Mouse (Mus musculus): ENCODE data around the gene Haus6.
A peak's percentile ranks its signal among the peaks of the same experiment; 100 is the strongest.
"Not testable (repeated sequence)": the region's sequence is repeated elsewhere in the genome, so short reads cannot be mapped to it uniquely, and the experiment has no call there.

Gene Haus6

DNA sequence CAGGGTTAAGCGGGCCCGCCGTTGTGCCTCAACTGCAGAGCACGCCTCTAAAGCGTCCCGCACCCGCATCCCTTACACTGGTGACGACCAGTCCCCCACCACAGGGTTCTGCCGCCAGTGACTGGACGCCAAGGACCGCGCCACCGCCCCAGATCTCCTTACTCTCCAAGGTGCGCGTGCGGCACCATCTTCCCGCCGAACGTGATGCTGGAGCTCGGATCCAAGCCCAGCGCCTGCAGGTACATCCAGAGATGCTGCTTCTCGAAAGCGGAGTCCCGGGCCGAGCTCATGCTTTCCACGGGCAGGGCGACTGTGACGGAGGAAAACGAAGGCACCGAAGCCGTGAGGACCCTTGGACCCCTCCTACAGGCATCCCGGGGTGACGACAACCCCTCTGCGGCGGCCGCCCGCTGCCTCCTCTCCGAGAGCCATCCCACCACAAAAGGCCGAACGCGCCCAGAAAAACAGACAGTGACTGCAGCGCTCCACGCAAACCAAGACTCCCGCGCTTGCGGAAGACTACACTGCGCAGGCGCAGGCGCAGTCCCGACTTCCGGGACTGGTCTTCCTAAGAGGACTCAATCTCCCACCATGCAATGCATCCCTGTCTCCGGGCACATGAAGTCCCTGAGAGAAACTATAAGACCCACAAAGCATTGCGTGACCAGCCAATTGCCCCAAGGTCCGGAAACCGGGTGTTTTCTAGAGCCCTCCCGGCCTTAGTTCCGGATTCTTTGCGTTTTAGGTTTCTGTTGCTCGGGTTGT is at the start of gene Haus6:
Gene Haus6, minus strand, starts transcription at position 532 of the 765 bp plus-strand sequence.
- peak; percentile 94 to 96 for DNase-seq (ENCODE audit: low spot score in 2 of 2)

DNA sequence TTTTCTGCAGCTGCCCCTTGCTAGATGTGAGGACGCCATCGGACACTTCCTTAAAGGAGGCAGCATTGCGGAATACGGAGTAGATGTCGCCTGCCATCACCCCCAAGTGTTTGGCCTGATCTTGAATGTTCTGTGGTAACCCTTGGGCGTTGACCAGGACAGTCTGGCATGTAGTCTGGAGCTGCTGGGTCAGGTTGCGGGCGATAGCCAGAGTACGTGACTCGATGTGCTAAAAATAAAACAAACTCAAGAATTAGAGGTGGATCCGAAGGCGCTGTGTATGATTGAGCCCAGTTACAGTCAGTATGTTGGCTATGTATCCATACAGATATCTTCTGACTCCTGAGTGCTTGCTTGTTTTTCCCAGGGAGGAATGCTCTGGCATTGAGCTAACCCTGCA is 45.3 kb upstream of the Haus6 start:
- DNase-seq (ENCODE audit: low spot score in 2 of 2): no peak

DNA sequence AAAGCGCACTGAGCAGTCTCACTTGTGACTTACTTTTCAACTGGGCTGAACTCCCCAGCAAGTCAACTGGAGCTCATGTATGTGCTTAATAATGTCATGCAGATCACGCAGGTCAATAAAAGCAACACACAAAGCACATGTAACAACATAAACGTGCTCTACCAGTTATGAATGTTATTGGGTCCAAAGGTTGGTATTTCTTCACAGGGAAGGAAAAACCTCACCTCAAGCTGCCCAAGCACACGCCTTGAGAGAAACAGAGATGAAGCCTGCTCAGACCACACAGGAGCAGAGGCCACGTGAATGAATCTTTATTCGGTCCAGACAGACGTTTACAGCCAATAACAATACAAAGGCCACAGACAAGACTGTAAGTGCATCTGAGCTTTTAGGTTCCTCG is 44.6 kb upstream of the Haus6 start:
- not testable (repeated sequence) for DNase-seq (ENCODE audit: low spot score in 2 of 2)

DNA sequence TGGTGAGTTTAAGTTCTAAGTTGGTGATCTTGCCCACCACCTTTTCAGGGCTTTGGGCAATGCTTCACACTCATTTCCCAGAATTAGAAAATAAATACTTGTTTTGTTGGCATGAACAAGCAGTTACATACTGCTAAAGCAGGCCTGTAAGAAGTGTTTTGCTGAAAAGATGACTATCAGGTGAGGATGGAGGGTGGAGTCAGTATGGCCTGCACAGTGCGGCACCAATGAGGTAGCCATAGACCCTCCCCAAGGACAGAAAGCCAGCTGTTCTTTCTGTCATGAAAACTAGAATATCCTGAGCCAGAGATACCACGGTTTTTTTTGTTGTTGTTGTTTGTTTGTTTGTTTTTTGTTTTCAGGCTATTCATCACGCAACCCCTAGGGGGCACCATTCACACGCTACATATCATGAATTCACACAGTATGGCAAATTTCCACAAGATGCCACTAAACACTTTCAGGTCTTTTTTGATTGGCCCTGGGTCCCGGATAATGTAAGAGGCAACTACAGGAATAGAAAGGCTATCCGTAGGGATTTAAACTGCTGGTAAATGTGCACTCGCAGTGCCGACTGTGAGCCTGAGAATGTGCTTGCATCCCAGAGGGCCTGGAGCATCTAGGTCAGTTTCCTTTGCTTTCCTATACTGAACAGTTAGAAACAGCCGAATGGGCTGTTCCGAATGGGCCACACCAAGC is 40.0 kb upstream of the Haus6 start:
- no peak for DNase-seq (ENCODE audit: low spot score in 2 of 2)

DNA sequence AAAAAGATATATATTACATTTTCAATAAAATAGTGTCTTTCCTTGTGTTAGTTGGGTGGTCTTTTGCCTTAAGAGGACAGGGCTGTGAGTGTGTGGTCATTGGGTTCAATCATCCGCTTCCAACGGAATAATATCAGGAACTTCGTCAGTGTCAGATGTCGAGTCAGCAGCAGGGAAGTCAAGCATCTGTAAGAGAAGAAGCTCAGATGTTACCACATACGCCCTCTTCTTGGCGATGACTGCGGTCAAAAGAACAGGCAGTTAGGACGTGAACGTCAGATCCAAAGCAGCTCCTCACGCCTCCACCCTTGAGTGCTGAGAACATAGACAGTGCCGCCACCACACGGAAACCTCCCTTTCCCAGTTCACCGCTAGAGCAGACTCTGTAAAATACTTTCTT is 36.5 kb upstream of the Haus6 start:
- DNase-seq (ENCODE audit: low spot score in 2 of 2): not testable (repeated sequence)

DNA sequence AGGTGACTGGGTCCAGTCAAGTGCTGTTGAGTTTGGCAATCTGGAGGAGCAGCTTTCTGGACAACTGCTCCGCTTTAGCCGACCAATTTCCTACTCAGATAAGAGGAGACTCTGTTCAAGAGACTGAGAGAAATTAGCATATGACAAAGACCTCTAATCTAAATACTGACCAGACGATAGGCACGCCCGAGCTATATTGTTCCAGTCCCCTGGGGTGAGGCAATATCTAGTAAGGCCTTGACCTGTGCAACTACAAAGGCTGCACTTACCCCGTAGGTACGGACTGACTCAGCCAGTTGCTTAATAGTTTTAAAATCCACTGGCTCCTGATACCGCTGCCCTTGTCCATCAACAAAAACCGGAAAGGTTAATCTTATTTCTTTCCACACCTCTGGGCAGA is 25.7 kb upstream of the Haus6 start:
- not testable (repeated sequence) for DNase-seq (ENCODE audit: low spot score in 2 of 2)

DNA sequence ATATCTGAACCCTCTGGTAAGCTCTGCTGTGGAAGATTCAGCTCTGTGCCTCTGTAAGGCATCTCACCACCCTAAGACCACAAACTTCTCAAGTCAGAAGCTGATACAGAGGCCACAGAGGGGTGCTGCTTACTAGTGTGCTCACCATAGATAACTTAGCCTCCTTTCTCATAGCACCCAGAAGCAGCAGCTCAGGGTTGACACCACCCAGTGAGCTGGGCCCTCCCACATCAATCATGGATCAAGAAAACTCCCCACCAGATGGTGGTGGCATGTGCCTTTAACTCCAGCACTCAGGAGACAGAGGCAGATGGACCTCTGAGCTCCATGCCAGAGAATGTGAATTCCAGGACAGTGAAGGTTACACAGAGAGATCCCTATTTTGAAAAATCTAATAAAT is 23.0 kb upstream of the Haus6 start:
- DNase-seq (ENCODE audit: low spot score in 2 of 2): not testable (repeated sequence)

DNA sequence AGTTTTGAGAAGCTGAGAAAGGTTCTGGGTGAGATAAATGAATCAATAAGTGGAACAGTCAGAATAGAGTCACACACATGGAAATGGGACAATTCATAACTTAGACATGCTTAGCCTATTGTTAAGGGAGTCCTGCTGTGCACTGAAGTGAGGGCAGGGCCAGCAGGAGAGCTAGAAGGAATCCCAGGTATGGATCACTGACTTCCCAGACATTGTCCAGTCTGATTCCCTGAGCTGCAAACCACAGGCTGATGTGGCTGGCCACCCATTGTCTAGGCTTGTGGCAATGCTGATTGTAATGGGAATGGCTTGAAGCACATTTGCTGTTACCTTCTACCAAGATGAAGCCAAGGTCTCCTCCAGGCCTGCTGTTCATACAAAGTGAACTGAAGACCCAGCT is 22.5 kb upstream of the Haus6 start:
- not testable (repeated sequence) for DNase-seq (ENCODE audit: low spot score in 2 of 2)

DNA sequence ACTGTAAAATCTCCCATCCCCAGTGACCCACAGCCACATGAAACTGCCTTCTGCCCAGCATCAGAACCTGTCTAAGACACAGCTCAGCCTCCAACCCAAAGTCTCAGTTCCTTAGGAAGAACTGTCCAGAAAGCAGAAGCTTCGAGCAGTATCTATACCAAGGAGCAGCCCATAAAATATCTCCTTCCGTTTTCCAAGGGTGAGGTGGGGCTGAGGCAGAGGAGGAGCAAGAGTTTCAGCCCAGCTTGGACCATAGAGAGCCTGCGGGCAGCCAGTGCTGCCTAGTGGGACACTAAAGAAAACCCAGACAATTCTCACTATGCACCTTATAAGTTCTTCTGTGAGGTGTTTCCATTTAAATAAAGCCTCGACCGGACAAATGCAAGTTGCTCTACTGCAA is 20.7 kb upstream of the Haus6 start:
- not testable (repeated sequence) for DNase-seq (ENCODE audit: low spot score in 2 of 2)

DNA sequence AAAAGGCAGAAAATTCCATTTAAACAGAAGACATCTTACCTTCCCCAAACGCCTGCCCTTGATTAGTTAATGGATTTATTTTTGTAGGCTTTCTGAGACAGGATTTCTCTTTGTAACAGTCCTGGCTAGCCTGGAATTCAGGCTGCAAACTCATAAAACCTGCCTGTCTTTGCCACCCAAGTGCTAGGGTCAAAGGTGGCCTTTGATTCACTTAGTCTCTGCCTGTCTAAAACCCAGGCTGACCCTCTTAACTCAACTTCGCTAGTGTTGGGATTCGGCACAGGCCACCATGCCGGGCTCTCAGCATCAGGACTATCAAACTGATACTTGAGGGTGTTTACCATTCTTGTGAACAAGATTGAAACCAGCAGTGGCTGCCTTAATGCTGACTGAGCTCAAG is 20.0 kb upstream of the Haus6 start:
- no peak for DNase-seq (ENCODE audit: low spot score in 2 of 2)

DNA sequence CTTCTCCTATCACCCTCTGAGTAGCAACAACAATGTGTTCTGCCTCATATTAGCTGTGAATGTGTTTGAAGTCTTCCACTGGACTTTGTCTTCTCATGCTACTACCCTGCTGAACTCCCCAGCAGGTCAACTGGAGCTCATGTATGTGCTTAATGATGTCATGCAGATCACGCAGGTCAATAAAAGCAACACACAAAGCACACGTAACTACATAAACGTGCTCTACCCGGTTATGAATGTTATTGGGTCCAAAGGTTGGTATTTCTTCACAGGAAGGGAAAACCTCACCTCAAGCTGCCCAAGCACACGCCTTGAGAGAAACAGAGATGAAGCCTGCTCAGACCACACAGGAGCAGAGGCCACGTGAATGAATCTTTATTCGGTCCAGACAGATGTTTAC is 14.6 kb upstream of the Haus6 start:
- DNase-seq (ENCODE audit: low spot score in 2 of 2): not testable (repeated sequence)

DNA sequence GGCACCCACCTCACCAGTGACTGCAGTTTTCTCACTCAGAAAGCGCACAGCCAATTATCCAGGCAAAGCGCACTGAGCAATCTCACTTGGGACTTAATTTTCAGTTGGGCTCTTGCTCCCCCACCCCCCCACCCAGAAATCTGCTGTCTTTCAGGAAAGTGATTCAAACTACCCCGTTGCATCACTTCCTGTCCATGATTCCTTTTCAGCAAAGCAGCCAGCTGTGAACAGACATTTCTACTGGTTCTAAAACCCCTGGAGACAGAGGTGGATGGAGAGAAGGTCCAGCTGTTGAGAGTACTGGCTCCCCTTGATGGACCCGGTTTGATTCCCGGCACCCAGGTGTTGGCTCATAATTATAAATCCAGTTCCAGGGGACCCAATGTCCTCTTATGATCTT is 13.6 kb upstream of the Haus6 start:
- no peak for DNase-seq (ENCODE audit: low spot score in 2 of 2)

DNA sequence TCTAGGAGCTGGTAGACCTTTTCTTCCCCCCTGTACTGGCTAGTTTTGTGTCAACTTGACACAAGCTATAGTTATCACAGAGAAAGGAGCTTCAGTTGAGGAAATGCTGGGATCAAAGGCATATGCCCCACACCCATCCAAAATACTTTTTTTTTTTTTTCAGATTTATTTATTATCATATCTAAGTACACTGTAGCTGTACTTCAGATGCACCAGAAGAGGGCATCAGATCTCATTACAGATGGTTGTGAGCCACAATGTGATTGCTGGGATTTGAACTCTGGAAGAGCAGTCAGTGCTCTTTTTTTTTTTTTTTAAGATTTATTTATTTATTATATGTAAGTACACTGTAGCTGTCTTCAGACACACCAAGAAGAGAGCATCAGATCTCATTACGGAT is 10.7 kb upstream of the Haus6 start:
- DNase-seq (ENCODE audit: low spot score in 2 of 2): not testable (repeated sequence)

DNA sequence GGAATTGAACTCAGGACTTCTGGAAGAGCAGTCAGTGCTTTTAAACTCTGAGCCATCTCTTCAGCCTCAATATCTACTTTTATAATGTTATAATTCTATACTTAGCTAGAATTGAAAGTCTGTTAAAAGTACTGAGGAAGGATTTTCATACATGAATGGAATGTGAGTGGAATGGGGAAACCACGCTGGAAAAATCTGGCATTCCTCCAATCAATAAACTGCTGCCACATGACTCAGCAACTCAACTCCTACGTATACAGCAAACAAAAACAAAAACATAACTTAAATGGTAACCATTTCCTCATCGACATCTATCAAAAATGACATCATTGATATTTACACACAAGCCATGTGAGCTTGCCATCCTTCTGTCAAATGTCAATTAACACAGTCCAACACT is 10.3 kb upstream of the Haus6 start:
- no peak for DNase-seq (ENCODE audit: low spot score in 2 of 2)

DNA sequence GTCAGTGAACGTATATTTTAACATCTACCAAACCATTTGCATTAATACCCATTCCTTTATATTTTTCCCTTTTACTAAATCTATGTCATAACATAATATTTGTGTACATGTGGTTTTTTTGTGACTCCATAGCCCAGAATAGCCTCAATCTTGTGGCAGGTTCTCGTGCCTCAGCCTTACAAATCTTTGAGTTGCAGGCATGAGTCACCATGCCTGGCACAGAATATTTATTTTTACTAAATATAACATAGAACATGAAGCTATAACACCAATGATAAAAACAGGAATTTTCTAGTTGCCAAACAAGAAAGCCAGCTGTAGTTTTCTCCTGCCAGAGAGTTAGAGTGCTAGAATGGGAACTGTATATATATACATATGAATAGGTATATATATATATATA is 8.7 kb upstream of the Haus6 start:
- no peak for DNase-seq (ENCODE audit: low spot score in 2 of 2)

DNA sequence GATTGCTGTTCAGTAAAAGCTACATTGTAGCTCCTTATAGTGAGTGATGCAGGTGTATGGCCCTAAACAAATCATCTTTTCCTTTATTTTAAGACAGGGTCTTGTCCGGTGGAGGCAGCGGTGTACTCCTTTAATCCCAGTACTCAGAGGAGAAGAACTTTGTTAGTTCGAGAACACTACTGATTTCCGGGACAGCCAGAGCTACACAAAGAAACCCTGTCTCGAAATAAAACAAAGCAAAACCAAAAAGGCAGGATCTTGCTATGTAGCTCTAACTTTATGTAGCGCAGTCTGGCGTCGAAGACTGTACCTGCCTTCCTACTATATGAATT is 400 bp upstream of the Haus6 start:
- DNase-seq (ENCODE audit: low spot score in 2 of 2): no peak

DNA sequence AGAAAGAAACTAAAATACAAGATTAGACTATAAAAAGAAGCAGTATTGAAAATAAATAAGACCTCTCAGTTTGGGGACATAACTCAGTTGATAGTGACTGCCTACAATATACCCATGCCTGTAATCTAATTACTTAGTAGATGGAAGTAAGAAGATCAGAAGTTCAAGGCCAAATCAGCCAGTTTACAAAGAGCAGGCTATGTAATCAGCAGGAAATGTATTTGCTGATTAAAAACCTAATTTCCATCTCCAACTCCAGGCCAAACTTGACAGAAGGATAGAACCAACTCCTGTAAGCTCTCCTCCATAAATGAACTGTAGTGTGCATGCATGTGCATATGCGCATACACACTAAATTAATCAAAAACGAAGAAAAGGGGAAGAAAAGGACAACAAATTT is 20.6 kb downstream of the Haus6 start:
- DNase-seq (ENCODE audit: low spot score in 2 of 2): no peak

DNA sequence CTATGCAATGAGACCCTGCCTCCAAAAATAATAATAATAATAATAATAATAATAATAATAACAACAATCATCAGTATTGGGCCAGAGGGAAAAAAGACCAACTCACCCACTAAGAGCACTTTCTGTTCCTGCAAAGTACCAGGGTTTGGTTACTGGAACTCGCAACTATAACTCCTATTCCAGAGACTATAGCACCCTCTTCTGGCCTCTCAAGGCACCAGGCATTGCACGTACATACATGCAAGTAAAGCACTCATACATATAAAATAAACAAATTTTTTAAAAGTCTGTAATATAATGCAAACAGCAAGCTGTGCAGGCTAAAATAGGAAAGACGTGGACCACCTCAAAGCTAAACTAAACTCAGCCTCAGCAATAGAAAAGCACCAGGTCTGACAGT is 23.6 kb downstream of the Haus6 start:
- peak; percentile 59 to 67 for DNase-seq (ENCODE audit: low spot score in 2 of 2)

DNA sequence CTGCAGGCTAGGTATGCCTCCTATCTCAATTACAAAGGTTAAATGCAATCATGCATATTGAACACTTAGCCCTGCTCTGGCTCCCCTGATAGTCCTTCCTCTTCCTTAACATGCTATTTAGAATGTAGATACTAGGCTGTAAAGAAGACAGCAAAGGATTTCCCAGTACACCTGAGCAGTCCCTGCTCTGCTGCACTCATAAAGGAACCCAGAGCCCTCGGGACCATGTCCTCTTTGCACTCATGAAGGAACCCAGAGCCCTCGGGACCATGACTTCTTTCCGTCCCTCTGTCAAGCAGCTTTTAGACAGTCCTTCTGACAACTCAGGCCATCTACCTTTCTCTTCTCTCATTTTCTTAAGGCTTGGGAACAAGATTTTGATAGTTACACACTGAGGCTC is 31.3 kb downstream of the Haus6 start:
- DNase-seq (ENCODE audit: low spot score in 2 of 2): peak; percentile 29 to 47

DNA sequence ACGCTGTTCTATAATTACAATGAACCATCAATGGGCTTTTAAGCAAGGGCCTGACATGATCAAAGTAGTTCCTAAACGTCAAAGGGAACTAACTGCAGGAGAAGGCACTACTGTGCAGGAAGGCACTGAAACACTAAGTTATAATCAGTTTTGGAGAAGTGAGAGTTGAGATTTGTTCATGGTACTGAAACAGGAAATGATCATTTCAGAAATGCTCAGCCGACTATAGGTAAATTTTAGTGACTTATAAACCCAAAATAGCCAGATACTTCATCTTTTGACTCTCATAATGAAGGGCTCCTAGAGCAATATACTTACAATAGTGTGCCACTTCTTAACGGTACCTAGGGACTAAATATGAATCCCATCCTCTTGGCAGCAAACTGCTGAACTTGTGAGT is 31.8 kb downstream of the Haus6 start:
- DNase-seq (ENCODE audit: low spot score in 2 of 2): peak; percentile 50 to 60

DNA sequence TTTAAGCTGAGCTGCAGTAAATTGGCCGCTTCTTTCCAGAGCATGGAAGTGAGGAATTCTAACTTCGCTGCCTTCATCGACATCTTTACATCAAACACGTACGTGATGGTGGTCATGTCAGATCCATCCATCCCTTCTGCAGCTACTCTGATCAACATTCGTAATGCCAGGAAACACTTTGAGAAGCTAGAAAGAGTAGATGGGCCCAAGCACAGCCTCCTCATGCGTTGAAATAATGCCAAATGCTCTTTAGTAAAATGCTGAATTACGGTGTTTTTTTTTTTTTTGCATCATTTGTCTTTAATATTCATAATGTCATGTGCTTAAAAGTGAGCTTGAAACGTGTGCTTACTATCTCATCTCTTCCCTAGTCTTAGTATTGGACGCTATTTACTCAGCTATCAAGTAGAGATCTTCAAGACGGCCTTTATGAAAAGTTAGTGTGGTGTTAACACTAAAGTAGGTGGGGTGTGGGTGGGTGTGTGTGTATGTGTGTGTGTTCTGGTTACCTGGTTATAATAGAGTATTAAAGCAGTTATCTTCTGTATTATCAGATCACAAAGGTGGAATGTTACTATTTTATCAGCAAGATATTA is 35.1 kb downstream of the Haus6 start:
- no peak for DNase-seq (ENCODE audit: low spot score in 2 of 2)

DNA sequence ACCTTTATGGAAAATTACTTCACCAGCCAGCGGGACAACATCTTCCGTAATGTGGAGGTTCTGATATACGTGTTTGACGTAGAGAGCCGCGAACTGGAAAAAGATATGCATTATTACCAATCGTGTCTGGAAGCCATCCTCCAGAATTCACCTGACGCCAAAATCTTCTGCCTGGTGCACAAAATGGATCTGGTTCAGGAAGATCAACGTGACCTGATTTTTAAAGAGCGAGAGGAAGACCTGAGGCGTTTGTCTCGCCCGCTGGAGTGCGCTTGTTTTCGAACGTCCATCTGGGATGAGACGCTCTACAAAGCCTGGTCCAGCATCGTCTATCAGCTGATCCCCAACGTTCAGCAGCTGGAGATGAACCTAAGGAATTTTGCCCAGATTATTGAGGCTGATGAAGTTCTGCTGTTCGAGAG is 35.7 kb downstream of the Haus6 start:
- DNase-seq (ENCODE audit: low spot score in 2 of 2): no peak

Measured in spleen, postnatal 36 days (tissue).